In genomic region chr2:130296134-130296745, GRCm38 (mm10) we compare ENCODE assay signal across 9 mouse cellular contexts. TPM values are rescaled to one million over a fixed set of nuclear protein-coding genes. Genes with fewer than 3 reads are reported as not detected.
DNase-seq lines count a peak whose midpoint lies in the region; ATAC-seq and TF ChIP-seq lines count a peak whose summit lies in the region.
"Had no signal": no experiment of that assay in that cellular context is flagged by ENCODE, and none has a peak within 500 bp of the region (broad histone marks: within the 10 kb centered on the region; RNA-seq: fewer than 3 reads in every experiment).

No protein-coding gene starts in this region.

- DNase-seq in kidney, adult 2 months = no peak
- no peak for DNase-seq in kidney, adult 9 months
- DNase-seq in embryonic facial prominence, embryonic 10.5 days (ENCODE audit: low spot score) = peak; percentile 32
- DNase-seq in gastrocnemius, postnatal 25 days = no peak
- DNase-seq in left cerebral cortex, postnatal 36 days (ENCODE audit: low spot score in 2 of 2) = no peak
- DNase-seq in cerebellum, postnatal 4 days (ENCODE audit: low spot score in 2 of 2) = no peak

- no peak for TF ChIP-seq CTCF in kidney, adult 2 months (conservative IDR thresholded peaks at IDR 0.05; ENCODE audit: insufficient read depth, insufficient read length, low read depth, low read length)

- H3K9me3 ChIP-seq in embryonic facial prominence, embryonic 10.5 days = no peaks in the 10 kb centered on the region
- no peaks in the 10 kb centered on the region for H3K9me3 ChIP-seq in hindbrain, embryonic 16.5 days (ENCODE audit: control insufficient read depth, low read length)
- H3K9me3 ChIP-seq in midbrain, embryonic 16.5 days (replicated peaks; ENCODE audit: control insufficient read depth, low read length, poor library complexity, severe bottlenecking) = no peaks in the 10 kb centered on the region

- peak overlapping the region; percentile 78 for H3K4me2 ChIP-seq in hindbrain, embryonic 16.5 days (ENCODE audit: low read length)
- peak overlapping the region; percentile 76 for H3K4me2 ChIP-seq in midbrain, embryonic 16.5 days (ENCODE audit: low read length)

- no peaks in the 10 kb centered on the region for H3K36me3 ChIP-seq in kidney, adult 2 months (ENCODE audit: control insufficient read depth, insufficient read depth, low read length)
- peaks cover 7% of the 10 kb centered on the region; the same call in 1 of the 2 replicates for H3K36me3 ChIP-seq in embryonic facial prominence, embryonic 10.5 days (replicated peaks)
- no peaks in the 10 kb centered on the region for H3K36me3 ChIP-seq in hindbrain, embryonic 16.5 days (ENCODE audit: control insufficient read depth, insufficient read depth, low read length)
- no peaks in the 10 kb centered on the region; the same call in 1 of the 2 replicates for H3K36me3 ChIP-seq in midbrain, embryonic 16.5 days (ENCODE audit: control insufficient read depth, insufficient read depth, low read length)

- no peak for TF ChIP-seq POLR2A in kidney, adult 2 months (IDR thresholded peaks at IDR 0.05; ENCODE audit: low read depth, low read length)

- no peak overlapping the region for H3K27ac ChIP-seq in kidney, adult 2 months (ENCODE audit: insufficient read depth, low read depth, low read length)
- peak overlapping the region; percentile 83; the same call in 1 of the 2 replicates for H3K27ac ChIP-seq in embryonic facial prominence, embryonic 10.5 days (replicated peaks)
- no peak overlapping the region for H3K27ac ChIP-seq in hindbrain, embryonic 16.5 days (ENCODE audit: low read depth, low read length)
- no peak overlapping the region for H3K27ac ChIP-seq in midbrain, embryonic 16.5 days (ENCODE audit: low read length)

- no peak for ATAC-seq in hindbrain, embryonic 16.5 days
- ATAC-seq in midbrain, embryonic 16.5 days = 0 out of 2 replicates have a peak, but pooled peaks have one; percentile 4

- H3K9ac ChIP-seq in hindbrain, embryonic 16.5 days (ENCODE audit: low read depth, low read length) = peak overlapping the region; percentile 90
- peak overlapping the region; percentile 88 for H3K9ac ChIP-seq in midbrain, embryonic 16.5 days (ENCODE audit: low read depth, low read length)

- intact Hi-C loops in left cerebral cortex, postnatal 36 days (cut with DNase I) = loop anchor here (10.0 kb wide), 1 partner anchor 269 kb away; the partner anchor contains the start of gene Mrps26

- H3K4me3 ChIP-seq in kidney, adult 2 months (ENCODE audit: insufficient read depth, low read depth, low read length) = peak overlapping the region; percentile 44; the same call in 1 of the 2 replicates
- peak overlapping the region; percentile 77 for H3K4me3 ChIP-seq in embryonic facial prominence, embryonic 10.5 days
- H3K4me3 ChIP-seq in hindbrain, embryonic 16.5 days (ENCODE audit: low read length) = peak overlapping the region; percentile 86
- peak overlapping the region; percentile 85 for H3K4me3 ChIP-seq in midbrain, embryonic 16.5 days (ENCODE audit: low read depth, low read length)

- no peaks in the 10 kb centered on the region for H3K4me1 ChIP-seq in kidney, adult 2 months (ENCODE audit: control insufficient read depth, insufficient read depth, low read length)
- H3K4me1 ChIP-seq in embryonic facial prominence, embryonic 10.5 days = peaks cover 54% of the 10 kb centered on the region
- H3K4me1 ChIP-seq in hindbrain, embryonic 16.5 days (ENCODE audit: control insufficient read depth, insufficient read depth, low read depth, low read length) = peaks cover 21% of the 10 kb centered on the region
- peaks cover 20% of the 10 kb centered on the region for H3K4me1 ChIP-seq in midbrain, embryonic 16.5 days (ENCODE audit: control insufficient read depth, insufficient read depth, low read length)

- H3K27me3 ChIP-seq in kidney, adult 2 months (replicated peaks; ENCODE audit: control insufficient read depth, insufficient read depth, low read length) = peaks cover 2% of the 10 kb centered on the region; the same call in 1 of the 2 replicates
- H3K27me3 ChIP-seq in embryonic facial prominence, embryonic 10.5 days (replicated peaks; ENCODE audit: low read depth, poor library complexity, severe bottlenecking) = peaks cover 76% of the 10 kb centered on the region
- no peaks in the 10 kb centered on the region for H3K27me3 ChIP-seq in hindbrain, embryonic 16.5 days (replicated peaks; ENCODE audit: control insufficient read depth, insufficient read depth, low read length)
- H3K27me3 ChIP-seq in midbrain, embryonic 16.5 days (ENCODE audit: control insufficient read depth, insufficient read depth, low read depth, low read length) = no peaks in the 10 kb centered on the region

- 6% methylated on average over 20 of the region's 20 CpGs for WGBS in kidney, adult 2 months
- 3% methylated on average over 20 of the region's 20 CpGs for WGBS in embryonic facial prominence, embryonic 10.5 days
- WGBS in hindbrain, embryonic 16.5 days = 3% methylated on average over 20 of the region's 20 CpGs
- WGBS in midbrain, embryonic 16.5 days = 2% methylated on average over 20 of the region's 20 CpGs

RNA-seq across cellular contexts. Expression of gene Ebf4, which starts 1.3 kb away (rescaled TPM):
- 1.8 and 2.0 TPM in 2 replicates for polyA plus RNA-seq in kidney, adult 2 months (2012; rRNA removed)
- polyA plus RNA-seq in embryonic facial prominence, embryonic 10.5 days (2016; fragmentation: Nextera tagmentation; extraction: Ambion mirVana) = 0.80 and 0.82 TPM in 2 replicates
- 3.6 and 4.1 TPM in 2 replicates for polyA plus RNA-seq in hindbrain, embryonic 16.5 days (2015; fragmentation: Nextera tagmentation; extraction: Ambion mirVana)
- 3.7 and 4.6 TPM in 2 replicates for polyA plus RNA-seq in midbrain, embryonic 16.5 days (2015; fragmentation: Nextera tagmentation; extraction: Ambion mirVana)
- under 1 TPM; 0.19 to 0.49 TPM for total RNA-seq in gastrocnemius, postnatal 25 days (2021)
- 10 to 100 TPM in 1 of 2 experiments, 1 to 10 TPM in 1; 8.3 to 10.5 TPM for total RNA-seq in left cerebral cortex, postnatal 36 days (2021)
- polyA plus RNA-seq: G1E had no signal

RNA-seq across cellular contexts. Expression of gene Idh3b, which starts 11.9 kb away (rescaled TPM):
- 524 and 525 TPM in 2 replicates for polyA plus RNA-seq in kidney, adult 2 months (2012; rRNA removed)
- 126 TPM in 2 replicates for polyA plus RNA-seq in embryonic facial prominence, embryonic 10.5 days (2016; fragmentation: Nextera tagmentation; extraction: Ambion mirVana)
- polyA plus RNA-seq in hindbrain, embryonic 16.5 days (2015; fragmentation: Nextera tagmentation; extraction: Ambion mirVana) = 201 and 222 TPM in 2 replicates
- 170 and 186 TPM in 2 replicates for polyA plus RNA-seq in midbrain, embryonic 16.5 days (2015; fragmentation: Nextera tagmentation; extraction: Ambion mirVana)
- total RNA-seq in gastrocnemius, postnatal 25 days (2021) = 100 to 1,000 TPM; 461 to 484 TPM
- 100 to 1,000 TPM; 278 to 289 TPM for total RNA-seq in left cerebral cortex, postnatal 36 days (2021)

RNA-seq across cellular contexts. Expression of gene Nop56, which starts 22.0 kb away (rescaled TPM):
- polyA plus RNA-seq in kidney, adult 2 months (2012; rRNA removed) = 22.1 and 26.8 TPM in 2 replicates
- polyA plus RNA-seq in embryonic facial prominence, embryonic 10.5 days (2016; fragmentation: Nextera tagmentation; extraction: Ambion mirVana) = 471 and 485 TPM in 2 replicates
- 241 and 259 TPM in 2 replicates for polyA plus RNA-seq in hindbrain, embryonic 16.5 days (2015; fragmentation: Nextera tagmentation; extraction: Ambion mirVana)
- 237 and 239 TPM in 2 replicates for polyA plus RNA-seq in midbrain, embryonic 16.5 days (2015; fragmentation: Nextera tagmentation; extraction: Ambion mirVana)
- total RNA-seq in gastrocnemius, postnatal 25 days (2021) = 10 to 100 TPM; 31.3 to 33.0 TPM
- 100 to 1,000 TPM; 120 to 126 TPM for total RNA-seq in left cerebral cortex, postnatal 36 days (2021)
